Mouse (Mus musculus): ENCODE measurements at regions not wholly inside any gene's neighbourhood (a gene's known extent, or its start where the extent isn't known, plus 50 kb on each side); places are given as distances from the start of the nearest gene placed in this dataset.
A peak's percentile ranks its signal among the peaks of the same experiment; 100 is the strongest.

GRCm38 (mm10) chr6:89072569-89072968 is 170.5 kb downstream of the Tpra1 start:
- no peaks in the 10 kb centered on the region for H3K27me3 ChIP-seq (ENCODE audit: control insufficient read depth, insufficient read depth, low read length)
- TF ChIP-seq CTCF (IDR thresholded peaks at IDR 0.05; ENCODE audit: control insufficient read depth, insufficient read depth, insufficient replicate concordance, low read depth, low read length) (no peak), POLR2A (IDR thresholded peaks at IDR 0.05; ENCODE audit: control insufficient read depth, low read depth, low read length) (no peak)
- no peaks in the 10 kb centered on the region for H3K4me1 ChIP-seq (ENCODE audit: control insufficient read depth, insufficient read depth, low read length)
- no peaks in the 10 kb centered on the region for H3K36me3 ChIP-seq (ENCODE audit: control insufficient read depth, insufficient read depth, low read length)
- H3K4me3 ChIP-seq (ENCODE audit: control insufficient read depth, low read depth, low read length): no peak overlapping the region
- no peak overlapping the region for H3K27ac ChIP-seq (ENCODE audit: control insufficient read depth, insufficient read depth, low read depth, low read length)

- Histone ChIP-seq H3K27me3 (ENCODE audit: control insufficient read depth, insufficient read depth, low read length) (no peaks in the 10 kb centered on the region), H3K27ac (ENCODE audit: control insufficient read depth, insufficient read depth, low read depth, low read length) (no peak overlapping the region), H3K4me3 (ENCODE audit: control insufficient read depth, low read depth, low read length) (no peak overlapping the region), H3K4me1 (ENCODE audit: control insufficient read depth, insufficient read depth, low read length) (no peaks in the 10 kb centered on the region), H3K36me3 (ENCODE audit: control insufficient read depth, insufficient read depth, low read length) (no peaks in the 10 kb centered on the region)
- TF ChIP-seq POLR2A (IDR thresholded peaks at IDR 0.05; ENCODE audit: control insufficient read depth, low read depth, low read length) (no peak), CTCF (IDR thresholded peaks at IDR 0.05; ENCODE audit: control insufficient read depth, insufficient read depth, insufficient replicate concordance, low read depth, low read length) (no peak)
Observed at GRCm38 (mm10) chr6:89081624-89082300, 179.7 kb downstream of the Tpra1 start.

- H3K27ac ChIP-seq (ENCODE audit: control insufficient read depth, insufficient read depth, low read depth, low read length): no peak overlapping the region
- H3K4me3 ChIP-seq (ENCODE audit: control insufficient read depth, low read depth, low read length): no peak overlapping the region
- no peaks in the 10 kb centered on the region for H3K4me1 ChIP-seq (ENCODE audit: control insufficient read depth, insufficient read depth, low read length)
- no peaks in the 10 kb centered on the region for H3K27me3 ChIP-seq (ENCODE audit: control insufficient read depth, insufficient read depth, low read length)
- no peak for TF ChIP-seq POLR2A (IDR thresholded peaks at IDR 0.05; ENCODE audit: control insufficient read depth, low read depth, low read length)
- no peak for TF ChIP-seq CTCF (IDR thresholded peaks at IDR 0.05; ENCODE audit: control insufficient read depth, insufficient read depth, insufficient replicate concordance, low read depth, low read length)
- no peaks in the 10 kb centered on the region for H3K36me3 ChIP-seq (ENCODE audit: control insufficient read depth, insufficient read depth, low read length)
Observed at GRCm38 (mm10) chr6:89084437-89084836, 182.4 kb downstream of the Tpra1 start.

- TF ChIP-seq CTCF (IDR thresholded peaks at IDR 0.05; ENCODE audit: control insufficient read depth, insufficient read depth, insufficient replicate concordance, low read depth, low read length): no peak
- no peak for TF ChIP-seq POLR2A (IDR thresholded peaks at IDR 0.05; ENCODE audit: control insufficient read depth, low read depth, low read length)
Observed at GRCm38 (mm10) chr6:89085151-89085550, 183.1 kb downstream of the Tpra1 start.

GRCm38 (mm10) chr6:89087620-89088019 is 185.6 kb downstream of the Tpra1 start:
- TF ChIP-seq CTCF (IDR thresholded peaks at IDR 0.05; ENCODE audit: control insufficient read depth, insufficient read depth, insufficient replicate concordance, low read depth, low read length) (no peak), POLR2A (IDR thresholded peaks at IDR 0.05; ENCODE audit: control insufficient read depth, low read depth, low read length) (no peak)
- Histone ChIP-seq H3K4me3 (ENCODE audit: control insufficient read depth, low read depth, low read length) (no peak overlapping the region), H3K36me3 (ENCODE audit: control insufficient read depth, insufficient read depth, low read length) (no peaks in the 10 kb centered on the region), H3K27ac (ENCODE audit: control insufficient read depth, insufficient read depth, low read depth, low read length) (no peak overlapping the region), H3K4me1 (ENCODE audit: control insufficient read depth, insufficient read depth, low read length) (no peaks in the 10 kb centered on the region), H3K27me3 (ENCODE audit: control insufficient read depth, insufficient read depth, low read length) (no peaks in the 10 kb centered on the region)

More at GRCm38 (mm10) chr6:89085151-89085550, 183.1 kb downstream of the Tpra1 start:
- Histone ChIP-seq H3K4me1 (ENCODE audit: control insufficient read depth, insufficient read depth, low read length) (no peaks in the 10 kb centered on the region), H3K27ac (ENCODE audit: control insufficient read depth, insufficient read depth, low read depth, low read length) (no peak overlapping the region), H3K27me3 (ENCODE audit: control insufficient read depth, insufficient read depth, low read length) (no peaks in the 10 kb centered on the region), H3K36me3 (ENCODE audit: control insufficient read depth, insufficient read depth, low read length) (no peaks in the 10 kb centered on the region), H3K4me3 (ENCODE audit: control insufficient read depth, low read depth, low read length) (no peak overlapping the region)

GRCm38 (mm10) chr6:89090096-89090495 is 188.0 kb downstream of the Tpra1 start:
- peaks cover 2% of the 10 kb centered on the region; the same call in 1 of the 2 replicates for H3K4me1 ChIP-seq (ENCODE audit: control insufficient read depth, insufficient read depth, low read length)
- H3K27me3 ChIP-seq (ENCODE audit: control insufficient read depth, insufficient read depth, low read length): no peaks in the 10 kb centered on the region
- no peak overlapping the region for H3K4me3 ChIP-seq (ENCODE audit: control insufficient read depth, low read depth, low read length)
- TF ChIP-seq POLR2A (IDR thresholded peaks at IDR 0.05; ENCODE audit: control insufficient read depth, low read depth, low read length): no peak
- no peak for TF ChIP-seq CTCF (IDR thresholded peaks at IDR 0.05; ENCODE audit: control insufficient read depth, insufficient read depth, insufficient replicate concordance, low read depth, low read length)
- no peaks in the 10 kb centered on the region for H3K36me3 ChIP-seq (ENCODE audit: control insufficient read depth, insufficient read depth, low read length)
- H3K27ac ChIP-seq (ENCODE audit: control insufficient read depth, insufficient read depth, low read depth, low read length): no peak overlapping the region

- Histone ChIP-seq H3K4me3 (ENCODE audit: control insufficient read depth, low read depth, low read length) (peak overlapping the region; percentile 78), H3K4me1 (ENCODE audit: control insufficient read depth, insufficient read depth, low read length) (peaks cover 9% of the 10 kb centered on the region), H3K27ac (ENCODE audit: control insufficient read depth, insufficient read depth, low read depth, low read length) (peak overlapping the region; percentile 12), H3K27me3 (ENCODE audit: control insufficient read depth, insufficient read depth, low read length) (no peaks in the 10 kb centered on the region), H3K36me3 (ENCODE audit: control insufficient read depth, insufficient read depth, low read length) (no peaks in the 10 kb centered on the region)
- TF ChIP-seq CTCF (IDR thresholded peaks at IDR 0.05; ENCODE audit: control insufficient read depth, insufficient read depth, insufficient replicate concordance, low read depth, low read length) (no peak), POLR2A (IDR thresholded peaks at IDR 0.05; ENCODE audit: control insufficient read depth, low read depth, low read length) (peak; percentile 65; the same call in 1 of the 2 replicates)
Observed at GRCm38 (mm10) chr6:89095911-89096310, 193.9 kb downstream of the Tpra1 start.

Measured in testis, adult 2 months (tissue).